Mouse (Mus musculus) adrenal gland, adult 18-20 months (tissue): Measurements from ENCODE around the gene Zfyve28. TPM values are rescaled to one million over a fixed set of nuclear protein-coding genes. Genes with fewer than 3 reads are reported as not detected.

Source experiments
- DNase-seq, 2 experiments: peaks; one replicate each; pipeline ENCODE4 v3.0.0; 2021 to 2022; ENCODE audit warnings: low spot score in 2 of 2
- total RNA-seq, 2 experiments: library from RNA; stranded (reverse); gene quantifications; 1 replicate in 1 of 2; 2 replicates in 1 of 2; pipeline ENCODE4 v1.2.3; 2021

The Zfyve28 gene
- total RNA-seq, 2 experiments from 2014 or later, result 0.53 to 1.0 TPM

- peak in 1 of 2 experiments; percentile 22 for DNase-seq
Measured at GRCm38 (mm10) chr5:34287001-34287837, 1.0 kb downstream of the Zfyve28 start.

GRCm38 (mm10) chr5:34286516-34286915 is 1.7 kb downstream of the Zfyve28 start:
- no peak for DNase-seq

- no peak for DNase-seq
Measured at GRCm38 (mm10) chr5:34285285-34285684, 3.0 kb downstream of the Zfyve28 start.

- DNase-seq, result no peak
Measured at GRCm38 (mm10) chr5:34284156-34284750, 4.0 kb downstream of the Zfyve28 start.

- DNase-seq, result no peak
Measured at GRCm38 (mm10) chr5:34283355-34283754, 4.9 kb downstream of the Zfyve28 start.

GRCm38 (mm10) chr5:34280976-34281375 is 7.3 kb downstream of the Zfyve28 start:
- DNase-seq, result no peak

- no peak for DNase-seq
Measured at GRCm38 (mm10) chr5:34279214-34279613, 9.0 kb downstream of the Zfyve28 start.

GRCm38 (mm10) chr5:34278058-34278457 is 10.2 kb downstream of the Zfyve28 start:
- DNase-seq, result no peak

- no peak for DNase-seq
Measured at GRCm38 (mm10) chr5:34276746-34277145, 11.5 kb downstream of the Zfyve28 start.

GRCm38 (mm10) chr5:34276191-34276590 is 12.1 kb downstream of the Zfyve28 start:
- no peak for DNase-seq

GRCm38 (mm10) chr5:34274676-34275293 is 13.5 kb downstream of the Zfyve28 start:
- DNase-seq, result no peak

- DNase-seq, result no peak
Measured at GRCm38 (mm10) chr5:34274268-34274667, 14.0 kb downstream of the Zfyve28 start.

GRCm38 (mm10) chr5:34273251-34273681 is 15.0 kb downstream of the Zfyve28 start:
- DNase-seq, result no peak

GRCm38 (mm10) chr5:34271743-34272142 is 16.5 kb downstream of the Zfyve28 start:
- DNase-seq, result peak in 1 of 2 experiments; percentile 47

GRCm38 (mm10) chr5:34269921-34270465 is 18.3 kb downstream of the Zfyve28 start:
- no peak for DNase-seq

GRCm38 (mm10) chr5:34269197-34269920 is 18.9 kb downstream of the Zfyve28 start:
- no peak for DNase-seq

GRCm38 (mm10) chr5:34266065-34266464 is 22.2 kb downstream of the Zfyve28 start:
- DNase-seq, result no peak

- DNase-seq, result no peak
Measured at GRCm38 (mm10) chr5:34259172-34259816, 29.0 kb downstream of the Zfyve28 start.

- no peak for DNase-seq
Measured at GRCm38 (mm10) chr5:34255189-34255588, 33.1 kb downstream of the Zfyve28 start.

- DNase-seq, result no peak
Measured at GRCm38 (mm10) chr5:34254309-34254708, 33.9 kb downstream of the Zfyve28 start.
